Mouse (Mus musculus) urinary bladder, postnatal 36 days (tissue): ENCODE data around the gene Anapc1.
"Not testable (repeated sequence)": the region's sequence is repeated elsewhere in the genome, so short reads cannot be mapped to it uniquely, and the experiment has no call there.

ENCODE experiments used
- DNase-seq, 2 experiments: peaks; one replicate each; pipeline ENCODE4 v3.0.0; 2022; ENCODE audit warnings: low spot score in 2 of 2, mixed read lengths in 1 of 2

The Anapc1 gene

GRCm38 (mm10) chr2:128697047-128697446 is 9.9 kb upstream of the Anapc1 start:
- no peak for DNase-seq

- no peak for DNase-seq
Observed at GRCm38 (mm10) chr2:128696426-128696825, 9.2 kb upstream of the Anapc1 start.

- DNase-seq, result no peak
Observed at GRCm38 (mm10) chr2:128694548-128694947, 7.4 kb upstream of the Anapc1 start.

- not testable (repeated sequence) for DNase-seq
Observed at GRCm38 (mm10) chr2:128693828-128694227, 6.6 kb upstream of the Anapc1 start.

- no peak for DNase-seq
Observed at GRCm38 (mm10) chr2:128693236-128693635, 6.0 kb upstream of the Anapc1 start.

- no peak for DNase-seq
Observed at GRCm38 (mm10) chr2:128692771-128693170, 5.6 kb upstream of the Anapc1 start.

GRCm38 (mm10) chr2:128692336-128692735 is 5.1 kb upstream of the Anapc1 start:
- no peak for DNase-seq

- DNase-seq, result no peak
Observed at GRCm38 (mm10) chr2:128687558-128688120, 448 bp upstream of the Anapc1 start.

- no peak for DNase-seq
Observed at GRCm38 (mm10) chr2:128680661-128681060, 6.5 kb downstream of the Anapc1 start.

GRCm38 (mm10) chr2:128620578-128620977 is 66.6 kb downstream of the Anapc1 start:
- DNase-seq, result no peak

- DNase-seq, result no peak
Observed at GRCm38 (mm10) chr2:128615366-128615765, 71.8 kb downstream of the Anapc1 start.

GRCm38 (mm10) chr2:128613365-128613764 is 73.8 kb downstream of the Anapc1 start:
- DNase-seq, result no peak

- DNase-seq, result no peak
Observed at GRCm38 (mm10) chr2:128612275-128612674, 74.9 kb downstream of the Anapc1 start.

- DNase-seq, result no peak
Observed at GRCm38 (mm10) chr2:128611178-128611577, 76.0 kb downstream of the Anapc1 start.

- DNase-seq, result no peak
Observed at GRCm38 (mm10) chr2:128609286-128609685, 77.9 kb downstream of the Anapc1 start.

- DNase-seq, result no peak
Observed at GRCm38 (mm10) chr2:128601534-128601933, 85.7 kb downstream of the Anapc1 start.

- DNase-seq, result no peak
Observed at GRCm38 (mm10) chr2:128592301-128592700, 94.9 kb downstream of the Anapc1 start.

- DNase-seq, result no peak
Observed at GRCm38 (mm10) chr2:128590909-128591308, 96.3 kb downstream of the Anapc1 start, which contains the start of gene Spdye4c. TSS of gene Spdye4c (plus strand) at chr2:128591209.

GRCm38 (mm10) chr2:128582881-128583280 is 104.3 kb downstream of the Anapc1 start:
- no peak for DNase-seq

GRCm38 (mm10) chr2:128572726-128573624 is 114.2 kb downstream of the Anapc1 start:
- peak; percentile 71 to 80 for DNase-seq

- no peak for DNase-seq
Observed at GRCm38 (mm10) chr2:128571001-128571400, 116.2 kb downstream of the Anapc1 start.

GRCm38 (mm10) chr2:128568490-128568889 is 118.7 kb downstream of the Anapc1 start:
- no peak for DNase-seq

GRCm38 (mm10) chr2:128568018-128568417 is 119.2 kb downstream of the Anapc1 start:
- DNase-seq, result no peak
